Mouse (Mus musculus) heart, adult 2 months (tissue): ENCODE measurements at regions not wholly inside any gene's neighbourhood (a gene's known extent, or its start where the extent isn't known, plus 50 kb on each side); places are given as distances from the start of the nearest gene placed in this dataset.

Experiments used
- DNase-seq, 2 experiments: peaks; one replicate each; pipeline ENCODE4 v3.0.0; 2021
- H3K27ac ChIP-seq: fragments of 200-600 bp; 2 replicates; pipeline ENCODE4 v1.8.1; 2022
- H3K27me3 ChIP-seq: fragments of 200-500 bp; 2 replicates; pipeline ENCODE4 v1.6.1; 2012; ENCODE audit warnings: mild to moderate bottlenecking, low read length, inconsistent platforms, mixed read lengths; ENCODE audit not compliant: control insufficient read depth, insufficient read depth
- H3K36me3 ChIP-seq: fragments of 200-500 bp; 2 replicates; pipeline ENCODE4 v1.6.1; 2012; ENCODE audit warnings: low read length, inconsistent platforms; ENCODE audit not compliant: control insufficient read depth, insufficient read depth
- H3K4me1 ChIP-seq: fragments of 200-500 bp; 2 replicates; pipeline ENCODE4 v1.6.1; 2011; ENCODE audit warnings: low read length; ENCODE audit not compliant: control insufficient read depth, insufficient read depth
- H3K4me3 ChIP-seq: fragments of 200-600 bp; 2 replicates; pipeline ENCODE4 v1.8.1; 2022
- H3K79me2 ChIP-seq: fragments of 200-500 bp; replicated peaks from 2 replicates; pipeline ENCODE4 v1.6.1; 2012; ENCODE audit warnings: mild to moderate bottlenecking, inconsistent platforms, low read length, moderate library complexity, mixed read lengths; ENCODE audit not compliant: control insufficient read depth, insufficient read depth
- H3K9ac ChIP-seq: fragments of 200-500 bp; 2 replicates; pipeline ENCODE4 v1.6.1; 2012; ENCODE audit warnings: low read depth, mild to moderate bottlenecking, control low read depth, inconsistent platforms, low read length, mixed read lengths
- CTCF ChIP-seq: fragments of 200-600 bp; IDR thresholded peaks from 2 replicates; pipeline ENCODE4 v1.8.1; 2022; ENCODE audit warnings: antibody characterized with exemption, mild to moderate bottlenecking, moderate library complexity
- EP300 ChIP-seq: fragments of 200-500 bp; IDR thresholded peaks from 2 replicates; pipeline ENCODE4 v1.6.1; 2011; ENCODE audit warnings: low read depth, low read length, control low read depth; ENCODE audit not compliant: insufficient read depth
- POLR2A ChIP-seq: fragments of 200-500 bp; IDR thresholded peaks from 2 replicates; pipeline ENCODE4 v1.6.1; 2011; ENCODE audit warnings: mild to moderate bottlenecking, low read depth, low read length, control low read depth; ENCODE audit not compliant: insufficient read depth
- WGBS: fragments of 180-500 bp; shearing (Covaris S2); methylation state at CpG from one replicate; pipeline ENCODE4 v1.1.7; 2018; 5-methylcytosine and 5-hydroxymethylcytosine counted together
- intact Hi-C: fragments of 180-260 bp; cut with DNase I; formaldehyde crosslinking; loops from one replicate; pipeline ENCODE4 v1.15.1; 2025

- Histone ChIP-seq H3K27me3 (no peaks in the 10 kb centered on the region), H3K27ac (no peak overlapping the region), H3K9ac (no peak overlapping the region), H3K4me3 (no peak overlapping the region), H3K79me2 (no peaks in the 10 kb centered on the region), H3K4me1 (no peaks in the 10 kb centered on the region; the same call in 1 of the 2 replicates), H3K36me3 (no peaks in the 10 kb centered on the region)
- intact Hi-C loops = no loop called here
- TF ChIP-seq CTCF (no peak), EP300 (no peak), POLR2A (no peak)
- DNase-seq = peak; percentile 48 to 54
- 82% methylated on average over 11 of the region's 11 CpGs for WGBS
Measured at GRCm38 (mm10) chr11:79831591-79832320, 130.4 kb downstream of the Utp6 start.

GRCm38 (mm10) chr11:79830567-79831055, 131.6 kb downstream of the Utp6 start:
- H3K9ac ChIP-seq = no peak overlapping the region
- DNase-seq = no peak
- 79% methylated on average over 5 of the region's 5 CpGs for WGBS
- H3K4me3 ChIP-seq = no peak overlapping the region
- no peaks in the 10 kb centered on the region for H3K27me3 ChIP-seq
- H3K36me3 ChIP-seq = no peaks in the 10 kb centered on the region
- no peaks in the 10 kb centered on the region; the same call in 1 of the 2 replicates for H3K4me1 ChIP-seq
- TF ChIP-seq POLR2A (no peak), EP300 (no peak), CTCF (no peak)
- no peak overlapping the region for H3K27ac ChIP-seq
- intact Hi-C loops = no loop called here
- no peaks in the 10 kb centered on the region for H3K79me2 ChIP-seq

GRCm38 (mm10) chr11:79827034-79827433, 135.2 kb downstream of the Utp6 start:
- Histone ChIP-seq H3K9ac (no peak overlapping the region), H3K27ac (no peak overlapping the region), H3K4me3 (no peak overlapping the region), H3K27me3 (no peaks in the 10 kb centered on the region), H3K79me2 (no peaks in the 10 kb centered on the region), H3K4me1 (no peaks in the 10 kb centered on the region), H3K36me3 (no peaks in the 10 kb centered on the region)
- no peak for DNase-seq
- no peak for TF ChIP-seq CTCF
- no peak for TF ChIP-seq EP300
- no peak for TF ChIP-seq POLR2A
- 80% methylated on average over 3 of the region's 3 CpGs for WGBS
- intact Hi-C loops = no loop called here

GRCm38 (mm10) chr11:79825881-79826280, 136.3 kb downstream of the Utp6 start:
- no peaks in the 10 kb centered on the region for H3K79me2 ChIP-seq
- no peaks in the 10 kb centered on the region for H3K36me3 ChIP-seq
- no peak for DNase-seq
- H3K27ac ChIP-seq = no peak overlapping the region
- H3K27me3 ChIP-seq = no peaks in the 10 kb centered on the region
- H3K9ac ChIP-seq = no peak overlapping the region
- intact Hi-C loops = no loop called here
- no peaks in the 10 kb centered on the region for H3K4me1 ChIP-seq
- H3K4me3 ChIP-seq = no peak overlapping the region
- 39% methylated on average over 4 of the region's 4 CpGs for whole genome bisulfite sequencing
- no peak for TF ChIP-seq CTCF
- TF ChIP-seq EP300 = no peak
- no peak for TF ChIP-seq POLR2A

- no peak overlapping the region for H3K9ac ChIP-seq
- no peak overlapping the region for H3K27ac ChIP-seq
- H3K4me3 ChIP-seq = no peak overlapping the region
- H3K4me1 ChIP-seq = no peaks in the 10 kb centered on the region
- H3K36me3 ChIP-seq = no peaks in the 10 kb centered on the region
- no peak for TF ChIP-seq EP300
- TF ChIP-seq POLR2A = no peak
- no peak for TF ChIP-seq CTCF
- WGBS = 48% methylated on average over 11 of the region's 11 CpGs
- intact Hi-C loops = no loop called here
- no peaks in the 10 kb centered on the region for H3K79me2 ChIP-seq
- no peaks in the 10 kb centered on the region for H3K27me3 ChIP-seq
- DNase-seq = peak in 1 of 2 experiments; percentile 37
Measured at GRCm38 (mm10) chr11:79823631-79824310, 138.4 kb downstream of the Utp6 start.

GRCm38 (mm10) chr11:79821986-79822385, 140.2 kb downstream of the Utp6 start:
- TF ChIP-seq POLR2A (no peak), CTCF (no peak), EP300 (no peak)
- Histone ChIP-seq H3K27ac (no peak overlapping the region), H3K79me2 (no peaks in the 10 kb centered on the region), H3K9ac (no peak overlapping the region), H3K4me3 (no peak overlapping the region), H3K4me1 (no peaks in the 10 kb centered on the region), H3K36me3 (no peaks in the 10 kb centered on the region), H3K27me3 (no peaks in the 10 kb centered on the region)
- DNase-seq = no peak
- WGBS = 79% methylated on average over 5 of the region's 5 CpGs
- intact Hi-C loops = no loop called here
